Mouse (Mus musculus) embryo, embryonic 11 days (tissue): ENCODE measurements around the gene AW549877.

Source experiments
- DNase-seq: peaks from one replicate; pipeline ENCODE4 v3.0.0-alpha.2; 2015

AW549877 gene

DNA sequence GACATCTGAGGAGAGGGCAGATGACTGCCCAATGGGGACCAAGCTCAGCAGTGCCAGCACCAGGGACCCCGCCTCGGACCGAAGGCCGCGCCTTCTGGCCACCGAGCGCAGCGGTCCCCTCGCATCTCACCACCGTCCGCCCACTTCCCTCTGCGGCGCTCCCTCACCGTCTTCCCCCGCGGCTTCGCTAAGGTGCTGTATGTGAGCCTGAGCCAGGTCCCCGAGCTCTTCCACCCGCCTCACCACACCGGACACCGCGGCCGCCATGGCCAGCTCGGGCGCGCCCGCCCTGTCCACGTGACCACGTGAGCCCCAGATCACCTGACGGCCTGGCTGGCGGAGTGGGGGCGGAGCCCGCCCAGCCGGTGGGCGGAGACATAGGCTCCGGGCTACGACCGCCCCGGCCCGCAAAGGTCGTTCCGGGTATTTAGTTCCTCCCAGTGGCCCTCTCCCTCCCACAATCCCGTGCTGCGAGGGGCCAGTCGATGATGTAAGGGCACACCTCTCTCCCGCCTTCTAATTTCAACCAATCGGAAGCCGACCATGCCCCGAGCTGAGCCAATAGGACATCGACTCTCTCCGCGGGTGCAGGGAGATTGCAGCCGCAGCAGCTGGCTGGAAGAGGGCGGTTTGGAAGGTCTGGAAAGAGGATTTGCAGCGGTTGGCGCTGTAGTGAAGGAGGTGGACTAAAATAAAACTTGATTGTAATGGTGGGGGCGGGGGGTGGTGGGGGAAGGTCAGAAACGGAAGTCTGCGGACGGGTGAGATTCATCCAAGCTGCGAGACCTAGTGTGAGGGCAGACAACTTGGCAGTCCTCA is at the start of gene AW549877:
Gene AW549877, minus strand, starts transcription at position 297 of the 819 bp plus-strand sequence.
- peak; percentile 99 for DNase-seq

DNA sequence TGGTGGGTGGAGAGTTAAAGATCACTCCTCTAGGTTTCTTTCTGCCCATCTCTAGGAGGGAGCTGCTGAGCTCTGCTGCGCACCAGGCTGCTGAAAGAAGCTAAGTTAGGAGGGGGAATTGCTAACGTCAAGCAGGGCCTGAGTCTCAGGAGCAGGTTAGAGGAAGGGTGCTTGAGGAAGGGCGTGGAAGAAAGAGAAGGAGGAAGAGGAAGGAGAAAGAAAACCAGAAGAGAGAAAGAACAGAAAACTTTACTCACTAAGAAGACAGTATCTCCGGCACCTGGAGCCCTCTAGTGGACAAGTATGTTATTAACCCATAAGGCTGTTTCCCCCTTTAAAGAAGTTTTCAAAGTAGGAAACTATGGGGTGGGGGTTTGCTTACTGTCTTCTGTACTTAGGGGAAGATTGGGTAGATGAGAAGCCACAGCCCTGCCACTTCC is 47.5 kb upstream of the AW549877 start:
- DNase-seq: peak; percentile 54

DNA sequence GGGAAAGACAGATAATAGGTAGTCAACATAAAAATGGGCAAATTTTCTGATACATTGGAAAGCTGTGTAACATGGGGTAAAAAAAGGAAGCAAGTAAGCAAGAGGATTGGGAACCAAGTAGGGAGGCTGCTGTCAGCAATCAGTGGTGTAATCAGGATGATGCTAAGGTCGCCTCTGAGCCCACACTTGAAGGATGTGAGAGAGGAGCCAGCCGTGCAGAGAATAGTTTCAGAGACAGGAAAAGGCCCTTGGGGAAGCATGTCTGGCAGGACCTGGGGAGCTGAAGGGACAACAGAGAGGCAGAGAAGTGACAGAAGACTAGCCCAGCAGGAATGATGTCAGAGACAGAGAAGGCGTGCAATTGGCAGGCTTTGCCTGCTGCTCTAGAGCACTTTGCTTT is 46.9 kb upstream of the AW549877 start:
- no peak for DNase-seq

DNA sequence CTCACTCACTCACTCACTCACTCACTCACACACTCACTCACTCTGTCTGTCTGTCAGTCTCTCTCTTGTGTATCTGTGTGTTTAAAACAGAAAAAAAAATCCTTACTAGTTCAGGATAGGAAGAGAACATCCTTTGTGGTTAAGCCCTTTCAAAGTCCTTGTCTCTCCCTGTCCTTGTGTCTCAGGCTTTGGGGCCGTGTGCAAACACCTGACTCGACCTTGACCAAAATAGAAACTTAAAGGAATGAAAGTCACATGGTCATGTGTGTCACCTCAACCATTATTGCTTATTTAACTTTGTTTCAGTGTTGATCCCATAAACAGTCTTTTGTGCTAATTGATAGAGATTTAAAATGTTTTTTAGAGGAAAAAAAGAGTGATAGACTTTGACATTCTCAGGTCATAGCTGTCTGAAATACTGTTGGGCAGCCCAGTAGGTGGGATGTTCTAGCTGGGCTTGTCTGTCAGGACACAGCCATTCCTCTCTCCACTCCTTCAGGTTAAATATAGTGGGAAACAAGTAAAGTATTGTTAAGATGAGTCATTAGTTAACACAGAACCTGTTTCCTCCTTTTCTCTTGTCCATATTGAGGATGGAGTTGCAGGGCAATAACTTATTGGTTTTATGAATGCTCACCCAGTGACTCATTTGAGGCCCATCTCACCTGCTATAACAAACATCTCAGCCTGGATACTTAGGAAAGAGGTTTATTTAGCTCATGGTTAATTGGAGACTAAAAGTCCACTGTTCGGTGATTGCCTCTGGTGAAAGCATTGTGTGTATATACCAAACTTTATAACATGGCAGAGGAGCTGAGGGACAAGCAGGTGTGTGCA is 37.8 kb upstream of the AW549877 start:
- no peak for DNase-seq

DNA sequence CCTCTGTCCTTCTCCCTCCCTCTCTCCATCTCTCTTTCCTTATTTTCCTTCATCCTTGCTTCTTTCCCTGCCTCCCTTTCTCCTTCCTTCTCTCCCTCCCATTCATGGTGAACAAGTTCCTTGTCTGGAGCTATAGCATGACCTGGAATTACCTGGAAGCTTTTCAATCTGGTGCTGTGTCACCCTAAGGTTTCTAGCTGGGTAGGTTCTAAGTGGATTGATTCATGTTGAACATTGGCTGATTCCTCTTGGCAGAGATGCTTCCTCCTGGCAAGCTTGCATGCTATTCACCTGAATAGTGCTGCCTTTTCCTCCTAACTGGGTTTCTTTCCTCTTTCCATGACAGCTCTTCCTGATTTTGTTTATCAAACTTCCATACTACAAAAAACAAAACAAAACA is 33.4 kb upstream of the AW549877 start:
- no peak for DNase-seq

DNA sequence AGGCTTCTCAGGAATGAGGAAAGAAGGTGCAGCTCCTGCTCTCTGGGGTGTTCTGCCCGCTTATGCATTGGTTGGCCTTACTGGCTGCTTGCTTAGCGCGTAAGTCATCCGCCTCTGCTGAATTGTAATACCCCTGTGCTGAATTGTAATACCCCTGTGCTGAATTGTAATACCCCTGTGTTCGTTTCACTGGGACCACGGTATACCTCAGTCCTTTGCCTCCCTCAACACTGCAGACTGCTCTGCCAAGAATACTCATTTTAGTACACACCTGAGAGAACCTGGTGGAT is 32.8 kb upstream of the AW549877 start:
- no peak for DNase-seq

DNA sequence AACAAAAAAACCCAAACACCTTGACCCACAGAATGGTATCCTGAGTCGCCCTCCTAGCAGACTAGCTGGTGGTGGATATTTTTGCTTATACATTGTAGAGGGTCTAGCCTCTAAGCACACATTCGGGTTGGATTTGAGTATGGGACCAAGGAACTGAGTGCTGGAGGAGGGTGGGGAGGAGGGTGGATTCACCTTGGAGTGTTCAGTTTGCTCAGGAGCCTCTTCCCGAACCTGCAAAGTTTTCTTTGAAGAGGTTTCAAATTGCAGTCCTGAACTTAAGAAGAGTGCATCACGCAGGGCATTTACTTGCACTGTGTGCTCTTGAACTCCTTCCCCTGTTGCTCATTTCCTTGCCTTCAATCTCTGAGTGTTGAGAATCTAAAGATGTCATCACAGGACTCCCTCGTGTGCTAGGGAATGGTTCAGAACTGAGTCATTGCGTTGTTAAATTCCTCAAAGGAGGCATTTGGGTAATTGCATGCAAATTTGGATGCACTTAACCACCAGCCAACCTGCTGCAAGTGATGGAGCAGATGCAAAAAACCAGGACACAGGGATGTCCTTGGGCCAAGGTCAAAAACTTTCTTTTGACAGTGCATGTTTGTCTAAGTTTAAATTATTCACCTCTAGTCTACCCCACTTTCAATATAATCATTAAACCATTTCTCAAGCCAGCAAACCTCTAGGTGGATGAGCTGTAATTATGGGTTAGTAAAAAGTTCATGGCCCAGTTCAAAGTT is 32.3 kb upstream of the AW549877 start:
- peak; percentile 29 for DNase-seq

DNA sequence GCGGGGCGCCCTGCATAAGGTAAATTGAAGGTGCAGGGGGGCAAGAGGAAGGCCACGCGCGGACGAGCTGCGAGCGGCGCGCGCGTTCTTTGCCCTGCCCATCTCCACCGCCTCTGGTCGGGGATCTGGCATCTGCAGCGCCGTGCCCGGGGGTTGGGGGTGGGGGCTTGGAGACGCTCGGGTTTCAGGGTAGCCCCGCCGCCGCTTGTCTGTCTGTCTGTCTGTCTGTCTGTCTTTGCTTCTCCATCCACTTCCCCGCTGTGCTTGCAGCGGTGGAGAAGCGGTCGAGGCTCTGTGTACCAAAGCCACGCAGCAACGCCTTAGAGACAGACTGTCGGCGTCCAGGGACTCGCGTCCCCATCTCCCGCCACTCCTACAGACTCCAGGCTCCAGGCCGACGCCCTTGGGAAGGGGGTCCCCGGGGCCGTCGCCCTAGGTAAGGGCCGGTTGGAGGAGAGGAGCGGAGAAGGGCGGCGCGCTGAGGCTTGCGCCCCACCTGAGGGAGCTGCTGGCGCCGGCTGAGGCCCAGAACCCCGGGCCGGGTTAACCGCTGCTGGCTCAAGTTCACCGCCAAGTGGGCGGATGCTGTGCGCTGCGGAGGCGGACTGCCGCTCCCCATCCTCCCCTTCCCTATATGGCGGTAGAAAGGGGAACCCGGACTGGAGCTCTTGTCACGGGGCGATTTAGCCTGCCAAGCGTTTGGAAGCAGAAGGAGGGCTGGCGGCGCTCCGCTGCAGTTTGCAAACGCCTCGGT is 31.5 kb upstream of the AW549877 start:
- DNase-seq: peak; percentile 88

DNA sequence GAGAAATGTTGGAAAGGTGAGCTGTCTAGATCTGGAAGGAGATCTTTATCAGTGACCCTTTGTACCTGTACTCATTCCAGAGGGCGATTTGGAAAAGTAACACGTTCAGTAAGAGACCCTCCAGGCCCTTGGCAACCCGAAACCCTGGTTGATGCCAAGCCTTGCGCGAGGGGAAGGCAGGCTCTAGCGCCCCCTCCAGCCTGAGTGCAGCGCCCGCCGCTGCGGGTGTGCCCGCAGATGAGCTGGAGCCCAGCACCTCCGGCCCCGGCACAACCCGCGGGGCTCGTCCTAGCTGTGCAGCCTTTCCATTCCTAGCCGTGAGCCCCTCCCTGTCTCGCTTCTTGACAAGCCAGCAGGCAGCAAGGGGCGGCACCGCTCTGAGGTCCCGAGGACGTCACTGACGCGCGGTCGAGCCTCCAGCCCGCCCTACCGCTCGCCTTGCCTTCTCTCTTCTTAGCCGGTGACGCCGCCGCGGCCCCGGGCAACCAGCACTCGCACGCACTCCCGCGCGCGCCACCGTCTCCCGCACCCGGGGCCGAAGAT is 30.8 kb upstream of the AW549877 start, which contains the start of gene Oxct1:
Gene Oxct1, plus strand, starts transcription at position 153 of the 543 bp plus-strand sequence.
- peak; percentile 93 for DNase-seq

DNA sequence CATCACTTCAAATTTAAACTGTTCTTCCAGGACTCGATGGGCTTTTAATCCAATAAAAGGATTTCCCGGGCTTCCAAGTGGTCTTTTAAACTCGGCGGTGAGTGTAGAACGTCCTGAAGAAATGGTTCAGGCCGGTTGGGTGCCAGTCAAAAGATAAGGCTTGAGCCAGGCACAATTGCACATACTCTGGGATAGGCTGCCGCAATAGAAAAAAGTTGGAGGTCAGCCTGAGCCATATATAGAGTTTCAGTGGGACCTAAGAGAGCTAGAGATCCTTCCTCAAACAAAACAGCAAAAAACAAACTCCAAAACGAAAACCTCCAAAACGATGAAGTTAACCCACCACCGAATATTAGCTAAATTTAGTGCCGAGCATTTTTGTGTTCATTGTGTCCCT is 30.0 kb upstream of the AW549877 start:
- DNase-seq: no peak

DNA sequence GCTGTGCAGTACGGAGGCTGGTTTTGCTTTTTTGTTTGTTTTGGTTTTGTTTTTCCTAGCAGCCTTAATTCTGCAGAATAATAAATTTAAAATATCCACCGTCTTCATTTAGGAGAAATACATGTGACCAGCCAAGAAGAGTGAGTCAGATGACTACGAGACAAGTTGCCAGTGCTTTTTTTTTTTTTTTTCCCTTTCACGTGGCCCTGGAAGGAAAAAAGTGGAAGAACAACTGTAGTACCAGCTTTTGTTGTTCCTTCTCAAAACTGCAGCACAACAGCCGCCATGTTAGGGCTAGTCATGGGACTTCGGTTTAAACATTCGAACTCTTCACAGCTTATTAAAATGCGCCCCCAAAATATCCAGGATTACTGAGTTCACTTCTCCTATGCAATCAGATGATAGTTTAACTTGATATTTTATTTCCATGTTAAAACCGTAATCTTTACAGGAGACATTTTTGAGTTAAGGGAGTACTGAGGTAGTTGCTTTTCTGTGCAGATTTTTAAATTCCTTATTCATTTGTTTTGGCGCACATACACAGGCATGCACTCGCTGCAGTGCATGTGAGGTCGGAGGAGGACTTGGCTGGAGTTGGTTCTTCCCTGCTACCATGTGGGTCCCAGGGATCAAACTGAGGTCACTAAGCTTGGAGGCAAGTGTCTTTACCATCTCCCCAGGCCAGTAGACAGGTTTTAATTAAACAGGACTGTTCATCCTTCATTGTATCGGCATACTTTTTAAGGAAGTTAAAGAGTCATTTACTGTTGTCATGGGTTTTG is 29.4 kb upstream of the AW549877 start:
- DNase-seq: no peak

DNA sequence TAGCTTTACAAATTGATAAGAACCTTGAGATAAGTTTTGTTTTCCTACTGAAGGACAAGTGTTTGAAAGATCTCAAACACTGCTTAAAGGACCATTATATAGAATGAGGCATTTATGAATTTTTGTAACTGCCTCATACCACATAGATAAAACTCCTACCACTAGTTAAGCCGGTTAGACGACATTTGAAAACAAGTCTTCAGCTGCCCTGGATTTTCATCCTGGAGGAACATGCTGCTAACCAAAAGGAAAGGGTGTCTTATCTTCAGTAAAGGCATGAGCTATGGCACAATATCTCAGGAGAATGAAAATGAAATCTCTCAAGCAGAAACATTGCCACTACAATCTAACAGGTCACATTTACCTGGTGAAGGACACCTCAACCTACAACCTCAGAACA is 28.2 kb upstream of the AW549877 start:
- DNase-seq: no peak

DNA sequence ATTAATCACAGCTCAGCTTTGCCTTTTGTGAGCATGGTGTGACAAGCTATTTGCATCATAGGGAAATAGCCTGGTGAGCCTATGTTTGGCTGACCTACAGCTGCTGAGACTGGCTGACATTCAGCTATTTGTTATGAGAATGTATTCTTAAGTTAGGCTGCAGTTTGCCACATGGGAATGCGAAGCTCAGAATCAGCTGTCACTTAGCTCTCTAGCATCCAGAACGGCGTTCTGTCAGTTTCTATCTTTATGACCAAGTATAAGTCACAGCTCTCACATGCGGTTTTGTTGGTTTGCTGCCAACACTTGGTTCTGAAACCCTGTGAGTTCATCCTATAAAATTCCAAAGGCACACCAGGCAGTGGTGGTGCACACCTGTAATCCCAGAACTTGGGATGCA is 25.2 kb upstream of the AW549877 start:
- no peak for DNase-seq

DNA sequence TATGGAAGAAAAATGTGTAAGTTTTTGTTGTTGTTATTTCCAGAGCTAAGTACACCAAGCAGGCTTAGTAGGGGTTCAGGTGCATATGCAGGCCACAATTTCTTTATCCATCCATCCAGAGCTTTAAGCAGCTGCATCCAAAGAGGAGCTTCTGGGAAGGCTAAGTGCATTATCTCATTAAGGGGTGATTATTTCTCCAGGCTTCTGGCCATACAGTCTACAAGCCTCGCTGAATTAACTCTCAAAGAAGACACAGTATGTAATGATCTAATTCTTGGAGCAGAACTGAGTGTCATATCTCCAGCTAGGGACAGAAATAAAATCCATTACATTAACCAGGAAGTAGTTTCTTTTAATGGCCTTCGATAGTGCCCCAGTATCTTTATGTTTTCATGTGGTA is 18.3 kb upstream of the AW549877 start:
- DNase-seq: no peak

DNA sequence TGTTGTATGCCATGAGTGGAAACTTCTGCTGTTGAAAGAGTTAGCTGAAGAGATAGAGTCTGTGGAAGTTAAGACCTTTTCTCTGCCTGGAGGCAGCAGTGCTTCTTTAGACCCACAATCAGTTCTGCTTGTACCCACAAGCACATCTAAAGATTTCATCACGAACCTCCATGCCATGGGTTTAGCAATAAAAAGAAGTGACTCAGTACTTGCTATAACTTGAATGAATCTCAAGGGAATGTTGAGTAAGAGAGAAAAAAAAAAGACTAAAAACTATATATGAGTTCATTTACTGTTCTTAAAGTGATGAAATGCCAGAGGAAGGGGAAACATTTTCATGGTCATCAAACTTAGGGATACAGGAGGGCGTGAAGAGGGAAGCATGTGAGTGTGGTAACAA is 5.0 kb upstream of the AW549877 start:
- DNase-seq: no peak

DNA sequence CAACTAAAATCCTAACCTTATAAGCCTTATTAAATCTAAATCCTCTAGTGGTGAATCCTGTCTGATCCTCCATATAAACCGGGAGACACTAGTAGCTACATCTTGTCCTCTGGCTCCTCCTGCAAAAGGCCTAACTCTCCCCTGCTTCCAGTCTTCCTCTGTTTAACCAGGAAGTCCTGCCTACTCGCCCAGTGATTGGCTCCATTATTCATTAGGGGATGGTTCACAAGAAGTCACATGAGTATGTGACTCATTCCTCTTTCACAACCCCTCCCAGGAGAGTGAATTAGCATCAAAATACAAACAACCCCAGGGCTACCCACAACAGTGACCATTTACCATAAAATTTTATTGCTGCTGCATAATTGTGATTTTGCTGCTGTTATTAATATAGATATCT is 3.6 kb upstream of the AW549877 start:
- DNase-seq: no peak

DNA sequence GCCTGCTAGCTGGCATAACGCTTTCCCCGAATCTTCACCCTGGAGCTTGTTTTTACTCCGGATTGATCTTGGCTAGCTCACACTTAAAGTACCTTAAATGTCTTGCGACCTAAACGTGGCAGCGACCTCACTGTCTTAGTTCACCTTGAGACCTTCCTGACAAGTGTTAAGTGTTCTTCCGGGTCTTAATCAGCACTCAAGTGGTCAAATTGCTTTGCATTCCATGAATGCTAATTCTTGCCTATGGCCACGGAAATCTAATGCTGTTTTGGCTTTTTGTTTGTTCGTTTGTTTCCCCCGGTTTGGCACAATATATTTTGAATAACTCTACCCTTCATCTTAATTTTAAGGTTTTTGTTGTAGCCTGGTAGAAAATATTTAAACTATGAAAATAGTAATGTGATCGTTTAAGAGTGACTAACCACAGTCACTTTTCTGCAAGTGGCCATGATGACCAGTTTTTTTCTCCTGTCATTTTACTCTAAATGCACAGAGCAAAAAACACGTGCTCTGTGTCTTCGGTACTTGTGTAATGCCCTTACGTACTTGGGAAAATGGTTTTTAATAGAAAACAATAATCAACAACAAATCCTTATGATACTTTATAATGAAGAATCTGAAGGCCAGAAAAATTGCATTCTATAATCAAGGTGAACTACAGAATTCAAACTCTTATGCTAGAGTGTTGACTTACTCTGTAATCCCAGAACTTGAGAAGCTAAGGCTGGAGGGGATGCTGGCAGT is 895 bp upstream of the AW549877 start:
- DNase-seq: no peak

DNA sequence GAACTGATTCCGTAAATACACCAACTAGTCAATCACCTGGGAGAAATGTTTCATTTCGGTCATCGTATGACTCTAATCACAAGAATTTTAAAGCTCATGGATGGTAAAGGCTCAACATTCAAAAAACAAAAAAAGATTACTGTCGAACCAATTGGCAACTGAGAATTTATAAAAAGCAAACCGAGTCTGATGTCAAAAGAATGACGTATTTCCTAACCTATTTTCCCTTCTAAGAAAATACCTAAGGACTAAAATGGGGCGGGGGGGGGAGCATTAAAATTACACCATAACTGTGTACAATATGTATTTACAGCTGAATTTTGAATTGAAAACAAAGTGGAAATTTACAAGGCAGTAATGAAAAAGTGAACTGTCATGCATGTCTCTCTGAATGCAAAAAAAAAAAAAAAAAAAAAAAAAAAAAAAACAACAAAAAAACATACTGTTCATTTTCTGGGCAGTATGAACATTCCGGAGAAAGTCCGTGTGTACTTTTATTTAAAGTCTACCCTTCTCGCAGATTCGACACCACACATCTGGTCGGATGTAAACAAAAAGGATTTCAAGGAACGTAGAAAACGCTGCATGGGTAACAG is 594 bp downstream of the AW549877 start:
- DNase-seq: no peak

DNA sequence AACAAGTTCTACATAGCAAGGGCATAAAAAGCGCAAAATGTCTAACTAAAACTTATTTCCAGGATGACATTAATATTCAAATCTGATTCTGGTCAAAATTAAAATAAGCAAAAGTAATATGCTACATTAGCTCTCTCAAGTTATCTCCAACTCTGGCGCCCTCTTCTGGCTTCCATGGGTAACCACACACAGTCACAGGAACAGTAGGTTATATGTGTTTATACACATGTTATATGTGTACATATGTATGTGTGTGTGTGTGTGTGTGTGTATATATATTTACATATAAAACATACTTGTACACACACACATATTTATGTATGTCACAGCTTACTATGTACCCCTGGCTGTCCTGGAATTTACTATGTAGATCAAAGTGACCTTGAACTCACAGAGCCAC is 7.6 kb downstream of the AW549877 start:
- DNase-seq: peak; percentile 35

DNA sequence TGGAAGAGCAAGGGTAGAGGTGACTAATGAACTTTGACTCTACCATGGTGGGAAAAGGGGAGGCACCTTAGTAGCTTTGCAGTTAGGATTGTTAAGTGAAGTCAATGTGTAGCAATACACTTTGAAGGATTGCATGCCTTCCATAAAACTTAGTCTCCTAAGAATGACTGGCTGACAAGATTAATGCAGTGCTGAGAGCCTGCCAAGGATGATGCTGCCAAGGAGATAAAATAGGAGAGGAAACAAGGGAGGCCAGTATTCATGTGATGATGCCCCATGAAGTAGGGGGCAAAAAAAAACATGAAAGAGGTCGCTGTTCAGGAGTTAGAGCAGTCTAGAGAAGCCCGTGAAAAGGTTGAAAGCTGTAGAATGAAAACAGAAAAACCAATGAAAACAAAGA is 10.7 kb downstream of the AW549877 start:
- no peak for DNase-seq
